Mouse (Mus musculus): Measurements from ENCODE around the gene Ifit3. TPM values are rescaled to one million over a fixed set of nuclear protein-coding genes. Genes with fewer than 3 reads are reported as not detected.
"Not testable (repeated sequence)": the region's sequence is repeated elsewhere in the genome, so short reads cannot be mapped to it uniquely, and the experiment has no call there.

Ifit3 gene
- 0.98 and 2.9 TPM in 2 replicates for polyA plus RNA-seq (2015; fragmentation: Nextera tagmentation; extraction: Ambion mirVana)

DNA sequence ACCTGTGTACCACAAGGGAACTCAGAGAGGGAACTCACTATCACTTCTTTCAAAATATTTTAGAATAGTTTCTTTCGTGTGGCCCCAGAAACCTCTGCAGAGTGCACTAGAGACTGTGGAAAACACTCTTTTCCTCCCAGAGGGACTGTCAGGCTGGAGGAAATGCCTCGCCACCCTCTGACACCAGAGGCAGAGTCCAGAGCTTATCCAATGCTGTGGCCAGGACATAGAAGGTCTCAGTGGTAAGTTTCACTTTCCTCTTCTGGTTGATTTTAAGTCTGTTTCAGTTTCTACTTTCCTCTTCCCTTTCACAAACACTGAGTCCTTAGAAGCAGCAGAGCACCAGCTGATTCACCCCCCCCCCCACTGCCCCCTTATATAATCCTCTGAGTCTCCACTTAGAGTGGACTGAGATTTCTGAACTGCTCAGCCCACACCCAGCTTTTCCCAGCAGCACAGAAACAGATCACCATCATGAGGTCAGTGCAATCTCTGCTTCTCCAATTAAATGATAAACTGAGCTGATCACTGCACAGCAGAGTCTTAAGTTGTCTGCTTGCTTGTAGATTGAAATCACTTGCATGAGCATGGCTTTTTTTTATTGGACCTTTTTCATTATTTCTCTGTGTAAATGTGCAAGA lies at the start of gene Ifit3:
Gene Ifit3, plus strand, starts transcription at position 406 of the 641 bp plus-strand sequence.
- H3K27me3 ChIP-seq; H3K36me3 ChIP-seq; H3K4me3 ChIP-seq; H3K4me1 ChIP-seq (replicated peaks); ATAC-seq (replicated peaks; ENCODE audit: insufficient number of reproducible peaks, insufficient read depth, low FRiP score, low read depth); H3K9me3 ChIP-seq (replicated peaks); H3K9ac ChIP-seq; H3K27ac ChIP-seq; H3K4me2 ChIP-seq: not testable (repeated sequence)
- WGBS: 35% methylated on average over 2 of the region's 2 CpGs

DNA sequence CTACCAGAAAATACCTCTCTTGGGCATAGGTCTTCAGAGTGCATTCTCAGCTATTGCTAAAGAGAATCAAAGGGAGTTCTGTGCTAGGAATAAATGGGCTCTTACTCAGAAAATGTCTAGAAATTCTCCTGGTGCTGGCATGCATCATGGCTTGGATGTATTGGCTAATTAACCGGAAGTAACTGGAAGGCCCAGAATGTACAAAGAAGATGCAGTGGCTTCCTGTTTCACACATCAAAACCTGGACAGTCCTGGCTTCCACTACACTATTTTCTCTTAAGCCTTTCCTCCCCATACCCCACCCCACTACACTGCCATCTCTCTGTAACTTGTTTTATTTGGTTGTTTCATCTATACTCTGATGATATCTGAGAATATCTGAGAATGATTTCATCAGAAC lies 43.9 kb upstream of the Ifit3 start:
- ATAC-seq (replicated peaks; ENCODE audit: insufficient number of reproducible peaks, insufficient read depth, low FRiP score, low read depth): no peak
- WGBS: 86% methylated on average over 1 of the region's 1 CpGs
- no peak overlapping the region for H3K9ac ChIP-seq
- H3K4me1 ChIP-seq (replicated peaks): no peaks in the 10 kb centered on the region
- no peak overlapping the region for H3K4me3 ChIP-seq
- no peaks in the 10 kb centered on the region for H3K27me3 ChIP-seq
- no peak overlapping the region for H3K27ac ChIP-seq
- no peaks in the 10 kb centered on the region for H3K36me3 ChIP-seq
- H3K4me2 ChIP-seq: no peak overlapping the region
- H3K9me3 ChIP-seq (replicated peaks): no peaks in the 10 kb centered on the region

DNA sequence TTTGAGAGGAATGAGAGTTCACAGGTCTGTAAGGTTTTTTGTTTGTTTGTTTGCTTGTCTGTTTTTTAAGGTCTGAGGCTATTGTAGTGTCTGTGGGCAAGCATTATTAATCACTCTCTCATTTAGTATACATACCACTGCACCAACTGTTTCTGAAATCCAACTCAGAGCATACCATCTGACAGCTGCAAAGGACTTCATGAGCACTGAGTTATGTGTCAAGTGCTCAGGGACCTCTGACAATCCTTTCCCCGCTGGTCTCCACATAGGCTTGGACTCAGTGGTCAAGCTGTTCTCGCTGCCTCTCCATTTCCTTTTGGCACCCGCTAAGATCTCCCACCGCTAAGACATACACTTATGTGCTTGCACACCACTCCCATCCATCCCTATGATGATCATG lies 37.1 kb upstream of the Ifit3 start:
- H3K9me3 ChIP-seq (replicated peaks): no peaks in the 10 kb centered on the region
- ATAC-seq (replicated peaks; ENCODE audit: insufficient number of reproducible peaks, insufficient read depth, low FRiP score, low read depth): no peak
- H3K4me3 ChIP-seq: no peak overlapping the region
- H3K9ac ChIP-seq: no peak overlapping the region
- no peaks in the 10 kb centered on the region for H3K27me3 ChIP-seq
- no peaks in the 10 kb centered on the region for H3K36me3 ChIP-seq
- no peak overlapping the region for H3K4me2 ChIP-seq
- H3K27ac ChIP-seq: no peak overlapping the region
- 0 out of 2 replicates have a peak, but pooled peaks cover 2% of the 10 kb centered on the region for H3K4me1 ChIP-seq (replicated peaks)
- WGBS: 80% methylated on average over 4 of the region's 4 CpGs

DNA sequence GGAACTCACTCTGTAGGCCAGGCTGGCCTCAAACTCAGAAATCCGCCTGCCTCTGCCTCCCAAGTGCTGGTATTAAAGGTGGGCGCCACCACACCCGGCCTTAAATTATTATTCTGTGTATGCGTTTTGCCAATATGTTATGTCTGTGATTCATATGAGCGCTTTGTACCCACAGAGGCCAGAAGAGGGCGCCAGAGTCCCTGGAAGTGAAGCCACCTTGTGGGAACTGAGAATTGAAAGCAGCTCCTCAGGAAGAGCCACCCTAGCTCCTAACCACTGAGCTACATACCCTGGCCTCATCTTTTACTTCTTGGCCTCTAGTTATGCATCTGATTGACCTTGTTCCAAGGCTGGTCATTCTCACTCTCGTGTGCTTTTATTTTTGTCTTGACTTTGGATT lies 35.4 kb upstream of the Ifit3 start:
- H3K27ac ChIP-seq: no peak overlapping the region
- no peak for ATAC-seq (replicated peaks; ENCODE audit: insufficient number of reproducible peaks, insufficient read depth, low FRiP score, low read depth)
- no peaks in the 10 kb centered on the region for H3K27me3 ChIP-seq
- H3K4me3 ChIP-seq: no peak overlapping the region
- no peak overlapping the region for H3K9ac ChIP-seq
- H3K4me2 ChIP-seq: no peak overlapping the region
- 26% methylated on average over 7 of the region's 7 CpGs for WGBS
- no peaks in the 10 kb centered on the region for H3K36me3 ChIP-seq
- H3K9me3 ChIP-seq (replicated peaks): no peaks in the 10 kb centered on the region
- peaks cover 15% of the 10 kb centered on the region; the same call in 1 of the 2 replicates for H3K4me1 ChIP-seq (replicated peaks)

DNA sequence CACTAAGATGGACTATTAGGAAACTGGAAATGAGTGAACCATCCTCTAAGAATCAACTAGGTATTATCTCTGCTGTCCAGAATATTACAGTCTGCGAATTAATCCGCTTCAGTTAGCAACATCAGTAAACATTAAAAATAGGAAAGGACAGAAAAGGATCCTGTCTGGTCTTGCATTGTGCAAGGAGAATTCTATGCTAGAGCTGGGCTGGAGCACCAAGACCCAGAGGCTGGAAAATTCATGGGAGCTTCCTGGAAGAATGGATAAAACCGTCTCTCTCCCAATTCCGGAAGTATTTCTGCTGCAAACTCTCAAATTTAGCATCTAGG lies 33.2 kb upstream of the Ifit3 start:
- H3K27ac ChIP-seq: peak overlapping the region; percentile 69; the same call in 1 of the 2 replicates
- H3K9ac ChIP-seq: no peak overlapping the region

DNA sequence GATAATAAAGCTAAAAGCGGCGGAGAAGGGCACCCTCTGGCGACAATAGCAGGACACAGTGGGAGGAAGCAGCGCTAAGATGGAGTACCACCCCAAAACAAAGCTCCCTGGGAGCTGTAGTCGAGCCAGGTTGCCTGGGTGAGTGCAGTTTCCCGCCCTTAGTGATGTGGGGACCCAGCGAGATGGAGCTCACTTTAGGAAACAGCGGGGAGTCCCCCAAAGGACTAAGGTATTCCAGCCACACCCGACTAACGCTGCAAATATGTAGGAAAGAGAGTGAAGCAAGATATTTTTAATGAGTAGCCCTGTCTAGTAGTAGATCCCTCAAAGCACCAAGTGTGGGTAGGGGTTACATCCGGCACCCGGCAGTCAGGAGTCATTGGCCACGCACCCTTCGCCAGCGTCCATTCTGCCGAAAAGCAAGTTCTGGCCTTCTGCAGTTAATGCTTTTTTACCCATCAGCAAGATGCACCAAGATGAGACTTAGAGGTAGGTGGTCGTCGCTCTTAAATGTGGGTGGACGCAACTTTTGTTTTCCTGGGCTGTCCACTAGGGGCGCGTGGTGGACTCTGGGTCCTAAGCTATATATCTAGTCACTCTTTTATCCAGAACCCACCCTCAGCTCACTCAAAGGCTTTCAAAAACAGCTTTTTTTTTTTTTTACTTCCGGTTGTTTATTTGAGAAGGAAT lies 32.7 kb upstream of the Ifit3 start, which contains the start of gene Ifit2:
Gene Ifit2, plus strand, starts transcription at position 161 of the 690 bp plus-strand sequence.
- Histone ChIP-seq H3K27me3 (no peaks in the 10 kb centered on the region), H3K27ac (peak within 1 kb of the TSS; percentile 81), H3K9ac (no peak within 1 kb of the TSS), H3K36me3 (no peaks in the 10 kb centered on the region), H3K4me3 (peak within 1 kb of the TSS; percentile 58), H3K4me1 (replicated peaks) (peaks cover 24% of the 10 kb centered on the region), H3K4me2 (peak within 1 kb of the TSS; percentile 71), H3K9me3 (replicated peaks) (no peaks in the 10 kb centered on the region)
- 1% methylated on average over 22 of the region's 22 CpGs for WGBS
- ATAC-seq (replicated peaks; ENCODE audit: insufficient number of reproducible peaks, insufficient read depth, low FRiP score, low read depth): peak; percentile 87

More for the DNA sequence above, 33.2 kb upstream of the Ifit3 start:
- Histone ChIP-seq H3K27me3 (no peaks in the 10 kb centered on the region), H3K36me3 (no peaks in the 10 kb centered on the region), H3K4me1 (replicated peaks) (peaks cover 24% of the 10 kb centered on the region), H3K4me3 (peak overlapping the region; percentile 58), H3K4me2 (peak overlapping the region; percentile 71), H3K9me3 (replicated peaks) (no peaks in the 10 kb centered on the region)
- 30% methylated on average over 4 of the region's 4 CpGs for WGBS
- no peak for ATAC-seq (replicated peaks; ENCODE audit: insufficient number of reproducible peaks, insufficient read depth, low FRiP score, low read depth)

DNA sequence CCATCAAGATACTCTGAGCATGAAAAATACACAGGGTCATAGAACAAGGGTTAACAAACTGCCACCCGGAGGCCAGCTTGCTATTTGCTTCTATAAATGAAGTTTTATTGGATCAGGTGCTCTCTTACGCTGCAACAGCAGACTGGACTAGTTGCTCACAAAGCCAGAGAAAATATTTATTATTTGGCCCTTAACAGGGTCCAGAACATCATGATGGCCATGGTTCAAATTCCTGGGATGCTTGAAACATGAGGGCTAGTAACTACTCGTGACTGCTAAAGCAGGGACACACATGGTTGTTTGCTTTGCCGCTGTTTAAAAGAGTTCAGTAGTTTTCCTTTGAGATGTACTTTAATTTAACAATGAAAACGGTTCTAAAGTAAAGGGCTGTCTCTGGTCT lies 31.4 kb upstream of the Ifit3 start:
- H3K36me3 ChIP-seq: no peaks in the 10 kb centered on the region
- no peak overlapping the region for H3K9ac ChIP-seq
- H3K4me1 ChIP-seq (replicated peaks): peaks cover 24% of the 10 kb centered on the region
- peak overlapping the region; percentile 81 for H3K27ac ChIP-seq
- H3K4me2 ChIP-seq: peak overlapping the region; percentile 45
- H3K9me3 ChIP-seq (replicated peaks): no peaks in the 10 kb centered on the region
- H3K4me3 ChIP-seq: peak overlapping the region; percentile 27
- no peaks in the 10 kb centered on the region for H3K27me3 ChIP-seq
- ATAC-seq (replicated peaks; ENCODE audit: insufficient number of reproducible peaks, insufficient read depth, low FRiP score, low read depth): no peak
- WGBS: 28% methylated on average over 5 of the region's 5 CpGs

DNA sequence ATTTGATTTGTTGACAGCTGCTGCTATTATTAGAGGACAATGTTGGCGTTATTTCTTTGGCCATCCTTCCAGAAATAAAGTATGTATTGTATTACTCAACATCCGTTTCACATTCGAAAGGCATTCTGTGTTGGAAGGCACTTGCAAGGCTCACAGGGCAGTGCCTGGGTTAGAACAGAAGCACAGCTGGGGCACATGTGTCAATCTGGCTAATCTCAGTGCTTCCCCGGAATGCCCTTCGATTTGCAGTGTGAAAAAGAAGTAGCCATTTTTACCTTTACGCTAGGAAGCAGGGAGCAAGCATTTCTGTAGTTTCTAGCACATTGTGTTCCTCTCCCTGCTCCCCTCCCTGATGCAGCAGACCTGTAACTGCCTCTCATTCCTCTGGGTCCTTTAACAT lies 30.3 kb upstream of the Ifit3 start:
- no peaks in the 10 kb centered on the region for H3K36me3 ChIP-seq
- H3K4me2 ChIP-seq: peak overlapping the region; percentile 45
- H3K9ac ChIP-seq: 0 out of 2 replicates have a peak overlapping the region, but pooled peaks have one; percentile 2
- ATAC-seq (replicated peaks; ENCODE audit: insufficient number of reproducible peaks, insufficient read depth, low FRiP score, low read depth): no peak
- peaks cover 24% of the 10 kb centered on the region for H3K4me1 ChIP-seq (replicated peaks)
- no peak overlapping the region for H3K4me3 ChIP-seq
- H3K9me3 ChIP-seq (replicated peaks): no peaks in the 10 kb centered on the region
- WGBS: 31% methylated on average over 6 of the region's 6 CpGs
- no peaks in the 10 kb centered on the region for H3K27me3 ChIP-seq
- peak overlapping the region; percentile 81 for H3K27ac ChIP-seq

DNA sequence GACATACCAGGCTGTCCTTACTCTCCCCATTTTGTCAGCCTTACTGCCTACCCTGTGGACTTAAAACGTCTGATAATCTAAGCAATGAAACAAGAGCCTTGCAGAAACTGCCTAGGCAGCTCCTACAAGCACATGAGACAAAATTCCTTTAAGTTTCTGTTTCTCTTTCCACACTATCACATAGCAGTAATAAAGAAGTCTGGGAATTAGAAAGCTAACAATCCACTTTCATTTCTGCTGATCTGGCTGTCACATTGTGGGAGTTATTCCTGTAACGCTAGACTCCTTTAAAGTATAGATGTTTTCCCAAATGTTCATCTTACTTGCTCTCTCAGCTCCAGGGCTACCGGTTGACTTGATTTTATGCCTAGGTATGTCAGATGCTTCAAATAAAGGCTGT lies 29.8 kb upstream of the Ifit3 start:
- Histone ChIP-seq H3K36me3 (no peaks in the 10 kb centered on the region), H3K27ac (peak overlapping the region; percentile 81), H3K9me3 (replicated peaks) (no peaks in the 10 kb centered on the region), H3K4me3 (no peak overlapping the region), H3K4me1 (replicated peaks) (peaks cover 24% of the 10 kb centered on the region), H3K9ac (no peak overlapping the region), H3K4me2 (peak overlapping the region; percentile 45), H3K27me3 (no peaks in the 10 kb centered on the region)
- 48% methylated on average over 3 of the region's 3 CpGs for WGBS
- ATAC-seq (replicated peaks; ENCODE audit: insufficient number of reproducible peaks, insufficient read depth, low FRiP score, low read depth): no peak

DNA sequence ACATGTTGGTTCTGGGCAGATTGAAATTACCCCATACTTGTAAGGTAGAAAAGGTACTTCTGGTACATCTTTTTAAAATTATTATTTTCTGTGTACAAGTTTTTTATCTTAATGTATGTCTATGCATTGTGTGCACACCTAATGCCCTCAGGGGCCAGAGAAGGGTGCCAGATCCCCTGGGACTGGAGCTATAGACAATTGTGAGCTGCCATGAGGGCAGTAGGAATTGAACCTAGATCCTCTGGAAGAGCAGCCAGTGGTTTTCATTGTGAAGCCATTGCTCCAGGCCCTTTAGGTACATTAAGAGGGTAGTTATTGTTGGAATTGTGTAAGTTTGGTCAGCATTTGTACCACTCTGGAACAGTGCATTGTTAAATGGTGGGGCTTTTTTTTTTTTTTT lies 29.3 kb upstream of the Ifit3 start:
- Histone ChIP-seq H3K27me3 (no peaks in the 10 kb centered on the region), H3K4me3 (no peak overlapping the region), H3K4me1 (replicated peaks) (peaks cover 24% of the 10 kb centered on the region), H3K36me3 (no peaks in the 10 kb centered on the region), H3K4me2 (no peak overlapping the region), H3K9me3 (replicated peaks) (no peaks in the 10 kb centered on the region), H3K27ac (peak overlapping the region; percentile 81; the same call in 1 of the 2 replicates), H3K9ac (no peak overlapping the region)
- ATAC-seq (replicated peaks; ENCODE audit: insufficient number of reproducible peaks, insufficient read depth, low FRiP score, low read depth): no peak

DNA sequence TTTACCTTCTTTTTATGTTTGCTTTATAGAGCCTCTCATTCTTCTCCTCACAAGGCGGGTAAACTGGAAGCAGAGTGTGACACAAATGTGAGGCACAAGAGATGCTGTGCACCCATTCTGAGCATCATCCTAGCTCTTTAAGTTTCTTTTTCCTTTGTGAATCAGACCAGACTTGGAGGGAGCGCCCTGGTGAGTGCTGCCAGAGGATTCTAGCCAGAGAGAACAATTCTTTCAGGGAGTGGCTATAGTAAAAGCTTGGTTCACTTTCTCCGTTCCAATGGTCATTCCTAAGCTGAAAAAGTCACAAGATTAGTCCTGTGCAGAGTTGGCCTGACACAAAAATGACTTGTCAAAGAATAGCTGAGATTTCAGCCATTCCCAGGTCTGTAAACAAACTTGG lies 26.7 kb upstream of the Ifit3 start:
- 58% methylated on average over 3 of the region's 3 CpGs for WGBS
- Histone ChIP-seq H3K27ac (0 out of 2 replicates have a peak overlapping the region, but pooled peaks have one; percentile 1), H3K9ac (no peak overlapping the region)

DNA sequence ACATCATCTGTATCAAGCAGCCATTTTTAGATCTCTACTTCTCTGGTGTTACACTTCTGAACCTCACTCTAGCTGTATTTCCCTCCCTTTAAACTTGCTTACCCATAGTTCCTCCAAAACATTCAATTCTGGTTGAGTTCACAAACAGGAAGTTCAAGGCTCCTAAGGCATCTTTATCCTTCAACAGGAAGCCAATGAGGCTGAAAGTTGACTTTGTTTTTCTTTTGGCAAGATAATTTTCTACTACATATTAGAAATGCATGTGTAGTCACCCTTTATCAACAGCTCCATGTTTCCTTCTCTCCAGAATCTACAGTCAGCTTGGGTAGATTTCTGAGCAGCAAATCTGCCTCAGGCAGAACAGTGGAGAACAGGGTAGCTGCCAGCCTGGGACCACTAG lies 20.8 kb upstream of the Ifit3 start:
- Histone ChIP-seq H3K4me1 (replicated peaks) (no peaks in the 10 kb centered on the region), H3K27me3 (no peaks in the 10 kb centered on the region), H3K4me2 (no peak overlapping the region), H3K27ac (no peak overlapping the region), H3K9me3 (replicated peaks) (no peaks in the 10 kb centered on the region), H3K36me3 (no peaks in the 10 kb centered on the region), H3K9ac (no peak overlapping the region), H3K4me3 (no peak overlapping the region)
- no peak for ATAC-seq (replicated peaks; ENCODE audit: insufficient number of reproducible peaks, insufficient read depth, low FRiP score, low read depth)

More for the DNA sequence above, 26.7 kb upstream of the Ifit3 start:
- H3K9me3 ChIP-seq (replicated peaks): no peaks in the 10 kb centered on the region
- H3K4me1 ChIP-seq (replicated peaks): peaks cover 21% of the 10 kb centered on the region
- no peaks in the 10 kb centered on the region for H3K36me3 ChIP-seq
- no peaks in the 10 kb centered on the region for H3K27me3 ChIP-seq
- H3K4me2 ChIP-seq: no peak overlapping the region
- H3K4me3 ChIP-seq: no peak overlapping the region
- no peak for ATAC-seq (replicated peaks; ENCODE audit: insufficient number of reproducible peaks, insufficient read depth, low FRiP score, low read depth)
